Mouse (Mus musculus): ENCODE results near the gene Cst6. TPM values are rescaled to one million over a fixed set of nuclear protein-coding genes. Genes with fewer than 3 reads are reported as not detected.
"Not testable (repeated sequence)": the region's sequence is repeated elsewhere in the genome, so short reads cannot be mapped to it uniquely, and the experiment has no call there.

Gene Cst6
- polyA plus RNA-seq (2015; fragmentation: Nextera tagmentation; extraction: Ambion mirVana) = 15.9 and 19.8 TPM in 2 replicates

GRCm38 (mm10) chr19:5349502-5349873 lies at the start of gene Cst6:
Cst6 (minus strand) TSS chr19:5349574.
- Histone ChIP-seq H3K4me3 (replicated peaks) (peak within 1 kb of the TSS; percentile 40), H3K4me2 (replicated peaks) (peak within 1 kb of the TSS; percentile 74), H3K9ac (peak within 1 kb of the TSS; percentile 49)
- not testable (repeated sequence) for H3K27ac ChIP-seq; H3K9me3 ChIP-seq; H3K4me1 ChIP-seq (replicated peaks); H3K27me3 ChIP-seq (replicated peaks); ATAC-seq; H3K36me3 ChIP-seq
- WGBS = 60% methylated on average over 6 of the region's 6 CpGs

- no peak for ATAC-seq
- H3K4me3 ChIP-seq (replicated peaks) = no peak overlapping the region
- no peaks in the 10 kb centered on the region for H3K27me3 ChIP-seq (replicated peaks)
- no peak overlapping the region for H3K4me2 ChIP-seq (replicated peaks)
- no peak overlapping the region for H3K9ac ChIP-seq
- no peaks in the 10 kb centered on the region for H3K36me3 ChIP-seq
- peaks cover 5% of the 10 kb centered on the region; the same call in 1 of the 2 replicates for H3K4me1 ChIP-seq (replicated peaks)
- no peaks in the 10 kb centered on the region for H3K9me3 ChIP-seq
- no peak overlapping the region for H3K27ac ChIP-seq
- WGBS = 66% methylated on average over 4 of the region's 4 CpGs
Measured at GRCm38 (mm10) chr19:5395371-5395770, 46.0 kb upstream of the Cst6 start.

GRCm38 (mm10) chr19:5394168-5394567 lies 44.8 kb upstream of the Cst6 start:
- Histone ChIP-seq H3K27ac (no peak overlapping the region), H3K9me3 (no peaks in the 10 kb centered on the region), H3K4me2 (replicated peaks) (no peak overlapping the region), H3K9ac (no peak overlapping the region), H3K4me3 (replicated peaks) (no peak overlapping the region), H3K4me1 (replicated peaks) (peaks cover 8% of the 10 kb centered on the region; the same call in 1 of the 2 replicates), H3K27me3 (replicated peaks) (no peaks in the 10 kb centered on the region), H3K36me3 (no peaks in the 10 kb centered on the region)
- WGBS = 53% methylated on average over 10 of the region's 10 CpGs
- no peak for ATAC-seq

GRCm38 (mm10) chr19:5392892-5393291 lies 43.5 kb upstream of the Cst6 start:
- 46% methylated on average over 4 of the region's 4 CpGs for WGBS
- no peak overlapping the region for H3K4me3 ChIP-seq (replicated peaks)
- 0 out of 2 replicates have a peak overlapping the region, but pooled peaks have one; percentile 38 for H3K27ac ChIP-seq
- H3K9me3 ChIP-seq = no peaks in the 10 kb centered on the region
- no peaks in the 10 kb centered on the region for H3K27me3 ChIP-seq (replicated peaks)
- no peak for ATAC-seq
- H3K36me3 ChIP-seq = no peaks in the 10 kb centered on the region
- peaks cover 8% of the 10 kb centered on the region for H3K4me1 ChIP-seq (replicated peaks)
- H3K4me2 ChIP-seq (replicated peaks) = no peak overlapping the region
- no peak overlapping the region for H3K9ac ChIP-seq

GRCm38 (mm10) chr19:5390416-5390815 lies 41.0 kb upstream of the Cst6 start:
- no peaks in the 10 kb centered on the region for H3K9me3 ChIP-seq
- peaks cover 3% of the 10 kb centered on the region; the same call in 1 of the 2 replicates for H3K36me3 ChIP-seq
- peak overlapping the region; percentile 84 for H3K4me2 ChIP-seq (replicated peaks)
- peak overlapping the region; percentile 91; the same call in 1 of the 2 replicates for H3K9ac ChIP-seq
- 57% methylated on average over 8 of the region's 8 CpGs for WGBS
- no peaks in the 10 kb centered on the region for H3K27me3 ChIP-seq (replicated peaks)
- H3K27ac ChIP-seq = peak overlapping the region; percentile 82
- no peak for ATAC-seq
- H3K4me3 ChIP-seq (replicated peaks) = peak overlapping the region; percentile 97; the same call in 1 of the 2 replicates
- H3K4me1 ChIP-seq (replicated peaks) = peaks cover 24% of the 10 kb centered on the region

GRCm38 (mm10) chr19:5389647-5390046 lies 40.3 kb upstream of the Cst6 start:
- Histone ChIP-seq H3K4me3 (replicated peaks) (peak overlapping the region; percentile 97), H3K4me1 (replicated peaks) (peaks cover 24% of the 10 kb centered on the region), H3K36me3 (peaks cover 9% of the 10 kb centered on the region; the same call in 1 of the 2 replicates), H3K9ac (peak overlapping the region; percentile 91), H3K27ac (peak overlapping the region; percentile 82), H3K9me3 (no peaks in the 10 kb centered on the region), H3K27me3 (replicated peaks) (no peaks in the 10 kb centered on the region), H3K4me2 (replicated peaks) (peak overlapping the region; percentile 84)
- peak; percentile 60 for ATAC-seq
- 20% methylated on average over 12 of the region's 12 CpGs for WGBS

GRCm38 (mm10) chr19:5388588-5389242 lies 39.3 kb upstream of the Cst6 start, which contains the start of gene Sart1:
Sart1 (minus strand) TSS chr19:5388703.
- 2% methylated on average over 43 of the region's 43 CpGs for WGBS
- H3K36me3 ChIP-seq = peaks cover 18% of the 10 kb centered on the region
- H3K27ac ChIP-seq = peak within 1 kb of the TSS; percentile 88
- ATAC-seq = peak; percentile 96
- H3K4me1 ChIP-seq (replicated peaks) = peaks cover 24% of the 10 kb centered on the region
- H3K9me3 ChIP-seq = no peaks in the 10 kb centered on the region
- peak within 1 kb of the TSS; percentile 91 for H3K9ac ChIP-seq
- peak within 1 kb of the TSS; percentile 84 for H3K4me2 ChIP-seq (replicated peaks)
- H3K27me3 ChIP-seq (replicated peaks) = no peaks in the 10 kb centered on the region
- H3K4me3 ChIP-seq (replicated peaks) = peak within 1 kb of the TSS; percentile 97

GRCm38 (mm10) chr19:5388011-5388441 lies 38.7 kb upstream of the Cst6 start:
- H3K36me3 ChIP-seq = peaks cover 25% of the 10 kb centered on the region
- H3K4me2 ChIP-seq (replicated peaks) = peak overlapping the region; percentile 84
- peaks cover 24% of the 10 kb centered on the region for H3K4me1 ChIP-seq (replicated peaks)
- H3K9me3 ChIP-seq = no peaks in the 10 kb centered on the region
- H3K27ac ChIP-seq = peak overlapping the region; percentile 83
- H3K9ac ChIP-seq = peak overlapping the region; percentile 91
- under 1% methylated on average over 43 of the region's 43 CpGs for WGBS
- ATAC-seq = peak; percentile 58
- peak overlapping the region; percentile 97 for H3K4me3 ChIP-seq (replicated peaks)
- no peaks in the 10 kb centered on the region for H3K27me3 ChIP-seq (replicated peaks)

GRCm38 (mm10) chr19:5384715-5385114 lies 35.3 kb upstream of the Cst6 start:
- Histone ChIP-seq H3K4me2 (replicated peaks) (no peak overlapping the region), H3K27me3 (replicated peaks) (no peaks in the 10 kb centered on the region), H3K4me3 (replicated peaks) (no peak overlapping the region), H3K9ac (no peak overlapping the region), H3K27ac (no peak overlapping the region), H3K9me3 (no peaks in the 10 kb centered on the region), H3K36me3 (peaks cover 53% of the 10 kb centered on the region), H3K4me1 (replicated peaks) (peaks cover 16% of the 10 kb centered on the region)
- no peak for ATAC-seq
- 94% methylated on average over 8 of the region's 8 CpGs for WGBS

- Histone ChIP-seq H3K4me2 (replicated peaks) (no peak overlapping the region), H3K27ac (no peak overlapping the region), H3K4me3 (replicated peaks) (no peak overlapping the region), H3K9ac (no peak overlapping the region), H3K4me1 (replicated peaks) (peaks cover 16% of the 10 kb centered on the region), H3K27me3 (replicated peaks) (no peaks in the 10 kb centered on the region), H3K9me3 (no peaks in the 10 kb centered on the region), H3K36me3 (peaks cover 67% of the 10 kb centered on the region)
- 94% methylated on average over 12 of the region's 12 CpGs for WGBS
- ATAC-seq = no peak
Measured at GRCm38 (mm10) chr19:5383326-5383725, 34.0 kb upstream of the Cst6 start.

- H3K27ac ChIP-seq = no peak overlapping the region
- no peaks in the 10 kb centered on the region for H3K4me1 ChIP-seq (replicated peaks)
- no peak overlapping the region for H3K4me2 ChIP-seq (replicated peaks)
- ATAC-seq = no peak
- H3K36me3 ChIP-seq = peaks cover 52% of the 10 kb centered on the region
- H3K27me3 ChIP-seq (replicated peaks) = no peaks in the 10 kb centered on the region
- H3K4me3 ChIP-seq (replicated peaks) = no peak overlapping the region
- H3K9me3 ChIP-seq = no peaks in the 10 kb centered on the region
- no peak overlapping the region for H3K9ac ChIP-seq
- 82% methylated on average over 1 of the region's 1 CpGs for WGBS
Measured at GRCm38 (mm10) chr19:5377446-5377845, 28.1 kb upstream of the Cst6 start.

GRCm38 (mm10) chr19:5374748-5375147 lies 25.4 kb upstream of the Cst6 start:
- no peaks in the 10 kb centered on the region for H3K27me3 ChIP-seq (replicated peaks)
- peaks cover 46% of the 10 kb centered on the region for H3K36me3 ChIP-seq
- no peak overlapping the region for H3K9ac ChIP-seq
- no peaks in the 10 kb centered on the region for H3K9me3 ChIP-seq
- peak overlapping the region; percentile 71 for H3K27ac ChIP-seq
- WGBS = 51% methylated on average over 4 of the region's 4 CpGs
- peak; percentile 63 for ATAC-seq
- no peak overlapping the region for H3K4me2 ChIP-seq (replicated peaks)
- no peaks in the 10 kb centered on the region for H3K4me1 ChIP-seq (replicated peaks)
- no peak overlapping the region for H3K4me3 ChIP-seq (replicated peaks)

GRCm38 (mm10) chr19:5374177-5374576 lies 24.8 kb upstream of the Cst6 start:
- no peaks in the 10 kb centered on the region for H3K9me3 ChIP-seq
- H3K4me1 ChIP-seq (replicated peaks) = no peaks in the 10 kb centered on the region
- peaks cover 46% of the 10 kb centered on the region for H3K36me3 ChIP-seq
- 80% methylated on average over 4 of the region's 4 CpGs for WGBS
- ATAC-seq = peak; percentile 81
- H3K4me2 ChIP-seq (replicated peaks) = no peak overlapping the region
- no peak overlapping the region for H3K4me3 ChIP-seq (replicated peaks)
- no peak overlapping the region for H3K9ac ChIP-seq
- peak overlapping the region; percentile 71 for H3K27ac ChIP-seq
- no peaks in the 10 kb centered on the region for H3K27me3 ChIP-seq (replicated peaks)

Measured in intestine, embryonic 15.5 days (tissue).